In genomic region chr1:86670279-86671038, GRCm38 (mm10) we compare ENCODE assay signal across 8 mouse cellular contexts. TPM values are rescaled to one million over a fixed set of nuclear protein-coding genes. Genes with fewer than 3 reads are reported as not detected.
DNase-seq lines count a peak whose midpoint lies in the region; ATAC-seq and TF ChIP-seq lines count a peak whose summit lies in the region.

Nppc (minus strand) TSS chr1:86670571.

- H3K27ac ChIP-seq in embryonic facial prominence, embryonic 14.5 days (replicated peaks; ENCODE audit: low read depth, low read length), result no peak within 1 kb of the TSS
- no peak within 1 kb of the TSS for H3K27ac ChIP-seq in heart, embryonic 12.5 days (ENCODE audit: poor library complexity, severe bottlenecking)
- no peak within 1 kb of the TSS for H3K27ac ChIP-seq in kidney, postnatal 0 days

- DNase-seq in heart, adult 11 months, result peak; percentile 94
- DNase-seq in heart, postnatal 25 days (ENCODE audit: low spot score), result no peak
- peak; percentile 95 for DNase-seq in embryonic facial prominence, embryonic 14.5 days (ENCODE audit: low spot score)
- DNase-seq in kidney, postnatal 0 days (ENCODE audit: low spot score), result peak; percentile 84
- DNase-seq in liver, result peak; percentile 67
- peak; percentile 79 for DNase-seq in neural tube, embryonic 10.5 days (ENCODE audit: extremely low spot score, low spot score)
- peak; percentile 19 for DNase-seq in thymus, adult 18-20 months

- TF ChIP-seq CTCF in kidney, postnatal 0 days (IDR thresholded peaks at IDR 0.05; ENCODE audit: low read depth), result peak; percentile 52

- peak; percentile 95 for ATAC-seq in embryonic facial prominence, embryonic 14.5 days (ENCODE audit: low read depth)
- peak; percentile 85; the same call in 1 of the 2 replicates for ATAC-seq in heart, embryonic 12.5 days (ENCODE audit: insufficient number of reproducible peaks, low FRiP score)
- peak; percentile 75 for ATAC-seq in kidney, postnatal 0 days (replicated peaks; ENCODE audit: low FRiP score, low read depth)

- H3K36me3 ChIP-seq in embryonic facial prominence, embryonic 14.5 days (ENCODE audit: control insufficient read depth, insufficient read depth, low read length), result no peaks in the 10 kb centered on the region
- H3K36me3 ChIP-seq in heart, embryonic 12.5 days, result no peaks in the 10 kb centered on the region
- no peaks in the 10 kb centered on the region for H3K36me3 ChIP-seq in kidney, postnatal 0 days (ENCODE audit: insufficient read depth, low read length)

- H3K4me3 ChIP-seq in embryonic facial prominence, embryonic 14.5 days (ENCODE audit: low read depth, low read length), result peak within 1 kb of the TSS; percentile 49
- H3K4me3 ChIP-seq in heart, embryonic 12.5 days, result peak within 1 kb of the TSS; percentile 52
- peak within 1 kb of the TSS; percentile 40 for H3K4me3 ChIP-seq in kidney, postnatal 0 days (replicated peaks; ENCODE audit: low read depth, low read length)

- H3K27me3 ChIP-seq in embryonic facial prominence, embryonic 14.5 days (replicated peaks; ENCODE audit: control insufficient read depth, insufficient read depth, low read length), result peaks cover 43% of the 10 kb centered on the region
- peaks cover 68% of the 10 kb centered on the region for H3K27me3 ChIP-seq in heart, embryonic 12.5 days (replicated peaks)
- peaks cover 15% of the 10 kb centered on the region; the same call in 1 of the 2 replicates for H3K27me3 ChIP-seq in kidney, postnatal 0 days (ENCODE audit: insufficient read depth, low read length)

- H3K4me1 ChIP-seq in embryonic facial prominence, embryonic 14.5 days (ENCODE audit: control insufficient read depth, insufficient read depth, low read length), result 0 out of 2 replicates have a peak, but pooled peaks cover 17% of the 10 kb centered on the region
- peaks cover 7% of the 10 kb centered on the region for H3K4me1 ChIP-seq in heart, embryonic 12.5 days (replicated peaks)
- H3K4me1 ChIP-seq in kidney, postnatal 0 days (replicated peaks; ENCODE audit: insufficient read depth, low read length), result 0 out of 2 replicates have a peak, but pooled peaks cover 4% of the 10 kb centered on the region

- no peaks in the 10 kb centered on the region for H3K9me3 ChIP-seq in embryonic facial prominence, embryonic 14.5 days (ENCODE audit: control insufficient read depth, low read length)
- no peaks in the 10 kb centered on the region for H3K9me3 ChIP-seq in heart, embryonic 12.5 days (replicated peaks)
- no peaks in the 10 kb centered on the region for H3K9me3 ChIP-seq in kidney, postnatal 0 days (replicated peaks; ENCODE audit: low read length)

- intact Hi-C loops in heart, postnatal 25 days (cut with DNase I), result no loop called here

- H3K4me2 ChIP-seq in embryonic facial prominence, embryonic 14.5 days (ENCODE audit: low read depth, low read length), result peak within 1 kb of the TSS; percentile 83
- H3K4me2 ChIP-seq in heart, embryonic 12.5 days, result peak within 1 kb of the TSS; percentile 94
- peak within 1 kb of the TSS; percentile 91 for H3K4me2 ChIP-seq in kidney, postnatal 0 days (ENCODE audit: low read length)

- WGBS in embryonic facial prominence, embryonic 14.5 days, result 6% methylated on average over 30 of the region's 59 CpGs
- WGBS in heart, embryonic 12.5 days, result 5% methylated on average over 55 of the region's 59 CpGs
- WGBS in kidney, postnatal 0 days, result 6% methylated on average over 46 of the region's 59 CpGs

- peak within 1 kb of the TSS; percentile 58 for H3K9ac ChIP-seq in embryonic facial prominence, embryonic 14.5 days (ENCODE audit: low read depth, low read length)
- peak within 1 kb of the TSS; percentile 52 for H3K9ac ChIP-seq in heart, embryonic 12.5 days
- peak within 1 kb of the TSS; percentile 35; the same call in 1 of the 2 replicates for H3K9ac ChIP-seq in kidney, postnatal 0 days (ENCODE audit: low read depth, low read length)

RNA-seq across cellular contexts. Expression of gene Nppc, which starts in this region (rescaled TPM):
- under 1 TPM; 0.42 to 0.49 TPM for total RNA-seq in heart, postnatal 25 days (2021)
- 7.4 and 10.5 TPM in 2 replicates for polyA plus RNA-seq in embryonic facial prominence, embryonic 14.5 days (2014; fragmentation: Nextera tagmentation; extraction: Ambion mirVana)
- polyA plus RNA-seq in heart, embryonic 12.5 days (2016; fragmentation: Nextera tagmentation; extraction: Ambion mirVana), result 1.3 TPM in 2 replicates
- 5.2 and 7.1 TPM in 2 replicates for polyA plus RNA-seq in kidney, postnatal 0 days (2015; fragmentation: Nextera tagmentation; extraction: Ambion mirVana)
